Mouse (Mus musculus) hindbrain, embryonic 10.5 days (tissue): ENCODE measurements around the gene Whamm. TPM values are rescaled to one million over a fixed set of nuclear protein-coding genes. Genes with fewer than 3 reads are reported as not detected.

Source experiments
- DNase-seq: peaks from one replicate; pipeline ENCODE4 v3.0.0-alpha.2; 2017; ENCODE audit warnings: low spot score
- H3K27ac ChIP-seq: fragments of 300-500 bp; sonication (generic); 2 replicates; pipeline ENCODE4 v1.5.1; 2016; ENCODE audit warnings: mild to moderate bottlenecking, moderate library complexity
- H3K27me3 ChIP-seq: fragments of 300-500 bp; sonication (generic); 2 replicates; pipeline ENCODE4 v1.6.1; 2016; ENCODE audit warnings: mild to moderate bottlenecking; ENCODE audit not compliant: poor library complexity, insufficient read depth, severe bottlenecking
- H3K36me3 ChIP-seq: fragments of 300-500 bp; sonication (generic); 2 replicates; pipeline ENCODE4 v1.6.1; 2016; ENCODE audit warnings: mild to moderate bottlenecking, moderate library complexity
- H3K4me1 ChIP-seq: fragments of 300-500 bp; sonication (generic); replicated peaks from 2 replicates; pipeline ENCODE4 v1.6.1; 2016; ENCODE audit warnings: mild to moderate bottlenecking
- H3K4me3 ChIP-seq: fragments of 300-500 bp; sonication (generic); 2 replicates; pipeline ENCODE4 v1.5.1; 2016; ENCODE audit warnings: mild to moderate bottlenecking, moderate library complexity
- H3K9me3 ChIP-seq: fragments of 300-500 bp; sonication (generic); 2 replicates; pipeline ENCODE4 v1.6.1; 2016; ENCODE audit warnings: mild to moderate bottlenecking, moderate library complexity
- WGBS: fragments of 180-500 bp; shearing (Covaris S2); methylation state at CpG from one replicate; pipeline ENCODE4 v1.1.7; 2016; 5-methylcytosine and 5-hydroxymethylcytosine counted together
- polyA plus RNA-seq: library from polyadenylated mRNA; unstranded; fragments of >200 nt; fragmentation: Nextera tagmentation; extraction: Ambion mirVana; gene quantifications from 2 replicates; pipeline ENCODE4 v1.2.1, GENCODE M21; 2016

Gene Whamm
- polyA plus RNA-seq, 1 experiment from 2014 or later, result 4.2 TPM

GRCm38 (mm10) chr7:81583512-81583911 lies 12.4 kb downstream of the Whamm start:
- Histone ChIP-seq H3K4me1 (no peaks in the 10 kb centered on the region), H3K36me3 (peaks cover 45% of the 10 kb centered on the region), H3K9me3 (no peaks in the 10 kb centered on the region), H3K27ac (no peak overlapping the region), H3K4me3 (no peak overlapping the region), H3K27me3 (no peaks in the 10 kb centered on the region)
- WGBS, result 71% methylated on average over 3 of the region's 3 CpGs
- DNase-seq, result no peak

- Histone ChIP-seq H3K27me3 (no peaks in the 10 kb centered on the region), H3K4me1 (no peaks in the 10 kb centered on the region), H3K9me3 (no peaks in the 10 kb centered on the region), H3K4me3 (no peak overlapping the region), H3K36me3 (peaks cover 43% of the 10 kb centered on the region), H3K27ac (no peak overlapping the region)
- no peak for DNase-seq
- 91% methylated on average over 7 of the region's 7 CpGs for WGBS
Observed at GRCm38 (mm10) chr7:81585326-81585725, 14.3 kb downstream of the Whamm start.

GRCm38 (mm10) chr7:81587238-81587637 lies 16.2 kb downstream of the Whamm start:
- Histone ChIP-seq H3K27me3 (no peaks in the 10 kb centered on the region), H3K27ac (no peak overlapping the region), H3K36me3 (peaks cover 62% of the 10 kb centered on the region), H3K4me1 (no peaks in the 10 kb centered on the region), H3K9me3 (no peaks in the 10 kb centered on the region), H3K4me3 (no peak overlapping the region)
- 82% methylated on average over 4 of the region's 4 CpGs for WGBS
- no peak for DNase-seq

DNA sequence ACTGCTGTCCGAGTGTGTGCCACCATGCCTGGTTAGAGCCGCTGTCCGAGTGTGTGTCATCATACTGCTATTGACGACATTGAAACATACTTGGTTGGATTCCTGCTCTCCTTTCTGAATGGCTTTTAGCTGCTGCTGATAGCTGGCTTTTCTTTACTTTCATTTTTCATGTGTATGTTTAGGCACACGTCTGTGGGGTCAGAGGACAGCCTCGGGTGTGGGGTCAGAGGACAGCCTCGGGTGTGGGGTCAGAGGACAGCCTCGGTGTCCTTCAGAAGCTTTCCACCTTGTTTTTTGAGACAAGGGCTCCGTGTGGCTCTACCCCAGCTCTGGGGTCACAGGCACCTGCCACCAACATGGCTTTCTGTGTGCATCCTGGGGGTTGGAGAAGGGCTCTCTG lies 21.6 kb downstream of the Whamm start:
- 87% methylated on average over 9 of the region's 9 CpGs for WGBS
- H3K9me3 ChIP-seq, result no peaks in the 10 kb centered on the region

GRCm38 (mm10) chr7:81593387-81593786 lies 22.3 kb downstream of the Whamm start:
- no peak for DNase-seq
- WGBS, result 89% methylated on average over 8 of the region's 8 CpGs

More for the DNA sequence above, 21.6 kb downstream of the Whamm start:
- Histone ChIP-seq H3K4me3 (no peak overlapping the region), H3K27ac (no peak overlapping the region), H3K27me3 (no peaks in the 10 kb centered on the region), H3K36me3 (peaks cover 83% of the 10 kb centered on the region), H3K4me1 (no peaks in the 10 kb centered on the region)
- no peak for DNase-seq

GRCm38 (mm10) chr7:81595056-81595455 lies 24.0 kb downstream of the Whamm start:
- H3K27ac ChIP-seq, result no peak overlapping the region
- peaks cover 1% of the 10 kb centered on the region; the same call in 1 of the 2 replicates for H3K4me1 ChIP-seq
- no peak overlapping the region for H3K4me3 ChIP-seq
- WGBS, result 91% methylated on average over 5 of the region's 5 CpGs
- peaks cover 80% of the 10 kb centered on the region for H3K36me3 ChIP-seq
- no peaks in the 10 kb centered on the region for H3K27me3 ChIP-seq
- DNase-seq, result no peak
- no peaks in the 10 kb centered on the region for H3K9me3 ChIP-seq

More at GRCm38 (mm10) chr7:81593387-81593786, 22.3 kb downstream of the Whamm start:
- H3K36me3 ChIP-seq, result peaks cover 89% of the 10 kb centered on the region
- H3K27ac ChIP-seq, result no peak overlapping the region
- no peaks in the 10 kb centered on the region for H3K27me3 ChIP-seq
- H3K4me1 ChIP-seq, result no peaks in the 10 kb centered on the region
- H3K9me3 ChIP-seq, result no peaks in the 10 kb centered on the region
- H3K4me3 ChIP-seq, result no peak overlapping the region

GRCm38 (mm10) chr7:81596086-81596485 lies 25.0 kb downstream of the Whamm start:
- Histone ChIP-seq H3K4me1 (peaks cover 3% of the 10 kb centered on the region; the same call in 1 of the 2 replicates), H3K36me3 (peaks cover 70% of the 10 kb centered on the region), H3K27me3 (no peaks in the 10 kb centered on the region), H3K4me3 (no peak overlapping the region), H3K9me3 (no peaks in the 10 kb centered on the region), H3K27ac (no peak overlapping the region)
- no peak for DNase-seq
- 85% methylated on average over 6 of the region's 6 CpGs for WGBS

DNA sequence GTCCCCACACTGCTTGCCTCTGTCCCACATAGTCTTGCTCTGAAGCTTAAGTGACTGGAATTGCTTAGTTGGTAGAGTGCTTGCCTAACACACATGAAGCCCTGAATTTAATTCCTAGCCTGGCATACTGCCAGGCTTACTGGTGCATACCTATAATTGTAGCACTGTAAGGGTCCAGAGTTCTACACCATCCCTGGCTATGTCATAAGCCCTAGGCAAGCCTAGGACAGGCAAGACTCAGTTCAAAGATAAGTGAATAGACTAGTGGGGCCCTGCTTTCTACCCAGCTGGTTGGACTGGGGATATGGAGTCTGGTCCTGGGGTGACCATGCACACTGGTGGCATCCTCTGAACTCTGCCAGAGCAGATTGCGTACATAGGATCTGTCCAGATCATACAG lies 26.6 kb downstream of the Whamm start:
- DNase-seq, result no peak
- Histone ChIP-seq H3K27me3 (no peaks in the 10 kb centered on the region), H3K4me3 (no peak overlapping the region), H3K36me3 (peaks cover 55% of the 10 kb centered on the region), H3K27ac (no peak overlapping the region), H3K9me3 (no peaks in the 10 kb centered on the region), H3K4me1 (peaks cover 3% of the 10 kb centered on the region; the same call in 1 of the 2 replicates)
- 95% methylated on average over 1 of the region's 1 CpGs for WGBS

- H3K36me3 ChIP-seq, result peaks cover 36% of the 10 kb centered on the region
- DNase-seq, result no peak
Observed at GRCm38 (mm10) chr7:81599379-81600280, 28.6 kb downstream of the Whamm start.

GRCm38 (mm10) chr7:81604991-81605390 lies 33.9 kb downstream of the Whamm start:
- no peaks in the 10 kb centered on the region for H3K9me3 ChIP-seq
- DNase-seq, result no peak
- no peak overlapping the region for H3K4me3 ChIP-seq
- no peaks in the 10 kb centered on the region for H3K27me3 ChIP-seq
- 77% methylated on average over 5 of the region's 5 CpGs for WGBS
- H3K36me3 ChIP-seq, result no peaks in the 10 kb centered on the region
- peaks cover 2% of the 10 kb centered on the region; the same call in 1 of the 2 replicates for H3K4me1 ChIP-seq
- H3K27ac ChIP-seq, result no peak overlapping the region

More at GRCm38 (mm10) chr7:81599379-81600280, 28.6 kb downstream of the Whamm start:
- H3K27me3 ChIP-seq, result no peaks in the 10 kb centered on the region
- H3K27ac ChIP-seq, result no peak overlapping the region
- WGBS, result 72% methylated on average over 8 of the region's 8 CpGs
- H3K4me1 ChIP-seq, result peaks cover 3% of the 10 kb centered on the region; the same call in 1 of the 2 replicates
- no peaks in the 10 kb centered on the region for H3K9me3 ChIP-seq
- no peak overlapping the region for H3K4me3 ChIP-seq

DNA sequence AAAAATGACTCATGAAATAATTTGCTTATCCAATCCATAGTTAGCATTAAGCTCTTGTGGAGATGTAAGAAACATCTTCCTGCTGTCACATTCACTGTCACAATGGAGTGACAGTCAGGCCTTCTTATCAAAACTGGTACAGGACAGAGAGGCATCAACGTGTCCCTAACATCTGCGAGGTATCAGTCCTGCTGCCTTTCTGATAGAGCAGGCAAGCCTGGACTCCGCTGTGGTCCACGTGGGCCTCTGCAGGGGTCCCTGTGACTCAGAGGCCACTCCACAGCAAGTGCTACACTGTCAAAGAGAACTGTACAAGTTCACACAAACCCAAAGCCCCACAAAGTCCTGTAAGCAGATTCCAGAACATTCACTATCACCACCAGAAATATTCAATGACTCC lies 34.4 kb downstream of the Whamm start:
- H3K27ac ChIP-seq, result no peak overlapping the region
- no peak for DNase-seq
- H3K36me3 ChIP-seq, result no peaks in the 10 kb centered on the region
- WGBS, result 74% methylated on average over 4 of the region's 4 CpGs
- H3K4me3 ChIP-seq, result no peak overlapping the region
- no peaks in the 10 kb centered on the region for H3K9me3 ChIP-seq
- H3K27me3 ChIP-seq, result no peaks in the 10 kb centered on the region
- no peaks in the 10 kb centered on the region for H3K4me1 ChIP-seq

- Histone ChIP-seq H3K27me3 (no peaks in the 10 kb centered on the region), H3K4me3 (no peak overlapping the region), H3K36me3 (peaks cover 4% of the 10 kb centered on the region; the same call in 1 of the 2 replicates), H3K4me1 (no peaks in the 10 kb centered on the region), H3K9me3 (no peaks in the 10 kb centered on the region), H3K27ac (no peak overlapping the region)
- DNase-seq, result no peak
- 61% methylated on average over 5 of the region's 5 CpGs for WGBS
Observed at GRCm38 (mm10) chr7:81606452-81606851, 35.4 kb downstream of the Whamm start.

DNA sequence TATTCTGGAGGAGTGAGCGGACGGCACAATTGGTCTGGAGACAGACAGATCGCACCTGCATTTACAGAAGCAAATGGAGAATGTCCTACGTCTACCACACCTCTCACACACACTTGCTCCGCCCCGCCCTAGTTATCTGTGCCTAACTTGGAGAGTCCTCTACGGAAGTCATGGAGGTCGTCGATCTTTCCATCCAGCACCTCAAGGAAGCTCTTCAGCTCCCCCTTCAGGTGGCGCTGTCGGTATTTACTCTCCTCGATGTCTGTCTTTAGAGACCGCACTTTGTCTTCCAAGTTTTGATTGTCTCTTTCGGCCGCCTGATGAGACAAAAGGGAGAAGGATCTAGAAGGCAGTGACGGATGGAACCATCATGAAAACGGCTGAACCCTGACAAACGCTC lies 39.1 kb downstream of the Whamm start:
- WGBS, result 62% methylated on average over 18 of the region's 18 CpGs
- H3K4me3 ChIP-seq, result no peak overlapping the region
- H3K27me3 ChIP-seq, result no peaks in the 10 kb centered on the region
- no peak overlapping the region for H3K27ac ChIP-seq
- peak; percentile 13 for DNase-seq
- H3K4me1 ChIP-seq, result peaks cover 12% of the 10 kb centered on the region
- no peaks in the 10 kb centered on the region for H3K9me3 ChIP-seq
- peaks cover 4% of the 10 kb centered on the region; the same call in 1 of the 2 replicates for H3K36me3 ChIP-seq
